Mouse (Mus musculus) colon, adult 2 months (tissue): Measurements from ENCODE around the gene Gm20441. TPM values are rescaled to one million over a fixed set of nuclear protein-coding genes. Genes with fewer than 3 reads are reported as not detected.

Experiments used
- polyA plus RNA-seq: library from polyadenylated mRNA; depleted of rRNA; stranded (reverse); fragments of >200 nt; gene quantifications from 2 replicates; pipeline ENCODE4 v1.2.3, GENCODE M21; 2012; rRNA removed

Gene Gm20441
- polyA plus RNA-seq = 0.49 TPM in 1 of 2 replicates, not detected in the other

DNA sequence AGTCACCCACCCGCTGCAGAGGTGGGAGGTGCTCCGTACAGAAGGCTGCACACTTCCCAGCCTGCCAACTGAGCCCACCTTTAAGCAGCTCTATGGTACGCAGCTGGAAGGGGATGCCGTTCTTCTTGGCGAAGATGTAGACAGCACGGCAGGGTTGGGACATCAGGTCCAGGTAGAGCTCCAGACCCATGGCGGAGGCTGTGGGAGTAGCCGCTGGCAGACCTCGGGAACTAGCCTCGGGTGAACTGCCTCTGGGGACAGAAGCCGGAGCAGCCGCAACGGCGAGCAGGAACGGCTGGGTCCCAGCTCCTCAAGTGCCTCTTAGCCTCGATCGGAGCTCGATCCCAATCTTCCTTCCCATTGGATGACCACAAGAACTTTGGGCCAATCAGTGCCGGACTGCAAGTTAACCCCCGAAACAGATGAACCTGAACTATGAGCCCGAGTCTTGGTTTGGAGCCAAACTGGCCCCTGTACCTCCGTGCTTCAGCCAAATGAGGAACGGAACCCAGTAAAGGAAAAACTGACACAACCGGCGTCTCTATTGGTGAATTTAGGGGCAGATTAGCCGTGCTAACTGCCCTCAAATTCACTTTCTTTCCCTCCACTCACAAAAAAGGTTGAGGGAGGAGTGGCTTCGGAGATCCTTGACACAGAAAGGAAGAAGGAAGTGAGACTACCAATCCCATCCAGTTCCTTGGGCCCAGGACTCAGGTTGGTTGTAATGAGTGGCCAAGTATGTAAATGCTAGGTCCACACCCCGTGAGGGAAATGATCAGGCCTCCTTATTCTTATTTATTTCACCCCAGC lies at the start of gene Gm20441, which contains the start of gene Gstt3:
Gene Gm20441 (minus strand): TSS at position 186 of the 810 bp plus-strand sequence.
Gene Gstt3 (minus strand): TSS at position 646 of the 810 bp plus-strand sequence.

GRCm38 (mm10) chr10:75822443-75822842 lies 41.7 kb upstream of the Gm20441 start, which contains the start of gene Gstt4:
Gene Gstt4 (minus strand): TSS chr10:75822543.

GRCm38 (mm10) chr10:75798176-75798696 lies 17.5 kb upstream of the Gm20441 start, which contains the start of gene Gstt1:
Gene Gstt1 (minus strand): TSS chr10:75798584.

GRCm38 (mm10) chr10:75772795-75773664 lies 7.7 kb downstream of the Gm20441 start, which contains the start of gene Ddt:
Gene Ddt (minus strand): TSS chr10:75773414.

DNA sequence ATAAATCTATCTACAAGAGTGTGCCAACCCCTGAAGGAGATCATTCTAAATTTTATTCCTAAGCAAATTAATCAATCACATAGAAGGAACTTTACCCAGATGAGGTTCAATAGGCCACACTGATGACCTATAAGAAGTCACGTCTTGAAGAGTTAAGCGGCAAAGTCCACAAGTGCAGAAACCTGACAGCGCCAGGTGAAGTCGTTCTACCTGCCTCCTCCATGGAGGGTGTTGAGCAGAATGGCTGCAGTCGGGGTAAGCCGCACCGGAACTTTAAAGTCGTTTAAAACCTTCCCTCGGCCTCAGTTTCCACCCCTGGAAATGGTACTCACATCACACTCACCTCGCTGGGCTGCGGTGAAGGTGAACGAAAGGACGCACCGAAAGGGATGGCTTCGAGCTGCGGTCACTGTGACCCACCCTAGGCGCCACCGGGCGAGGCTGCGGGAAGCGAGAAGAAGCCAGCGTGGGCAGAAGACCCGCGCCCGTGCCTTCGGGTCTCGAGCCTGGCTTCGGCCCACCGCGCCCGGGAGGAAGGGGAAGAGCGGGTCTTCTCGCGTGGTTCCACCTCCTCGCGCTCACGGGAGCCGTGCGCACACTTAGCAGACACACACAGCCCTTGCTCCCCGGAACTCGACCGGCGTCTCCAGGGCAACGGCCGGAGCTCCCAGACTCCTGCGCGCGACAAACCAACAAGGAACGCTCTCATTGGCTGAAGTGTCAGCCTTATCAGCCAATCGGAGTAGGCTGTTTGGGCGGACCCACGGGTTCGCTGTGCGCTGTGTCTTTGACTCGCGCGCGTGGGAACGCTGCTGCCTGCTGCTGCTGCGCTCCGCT lies 16.9 kb downstream of the Gm20441 start, which contains the start of gene Cabin1:
Gene Cabin1 (minus strand): TSS at position 660 of the 837 bp plus-strand sequence.

Other genes with a start within 250 kb of the Gm20441 start
- gene Lrrc75b, start 220.6 kb downstream of the Gm20441 start, polyA plus RNA-seq = 1.2 and 1.4 TPM in 2 replicates
- gene Ggt1, start 219.3 kb downstream of the Gm20441 start, polyA plus RNA-seq = 9.3 and 16.5 TPM in 2 replicates
- gene Ggt5, start 191.6 kb downstream of the Gm20441 start, polyA plus RNA-seq = 35.7 and 37.0 TPM in 2 replicates
- 22.0 and 27.3 TPM in 2 replicates for gene Susd2, start 136.9 kb downstream of the Gm20441 start, polyA plus RNA-seq
- 35.2 and 40.9 TPM in 2 replicates for gene Cabin1, start 16.6 kb downstream of the Gm20441 start, polyA plus RNA-seq
- gene Ddt, start 7.5 kb downstream of the Gm20441 start, polyA plus RNA-seq = 91.9 and 107 TPM in 2 replicates
- gene Gstt3, start 460 bp upstream of the Gm20441 start, polyA plus RNA-seq = 79.4 and 82.9 TPM in 2 replicates
- 91.1 and 94.9 TPM in 2 replicates for gene Gstt1, start 17.6 kb upstream of the Gm20441 start, polyA plus RNA-seq
- 0.13 TPM in 1 of 2 replicates, not detected in the other for gene Gstt4, start 41.6 kb upstream of the Gm20441 start, polyA plus RNA-seq
- gene Gstt2, start 56.5 kb upstream of the Gm20441 start, polyA plus RNA-seq = 202 and 342 TPM in 2 replicates
- 757 and 966 TPM in 2 replicates for gene Mif, start 79.3 kb upstream of the Gm20441 start, polyA plus RNA-seq
- 42.2 and 68.7 TPM in 2 replicates for gene Derl3, start 112.5 kb upstream of the Gm20441 start, polyA plus RNA-seq
- 37.4 and 43.5 TPM in 2 replicates for gene Smarcb1, start 140.7 kb upstream of the Gm20441 start, polyA plus RNA-seq
- 907 and 1,047 TPM in 2 replicates for gene Chchd10, start 152.2 kb upstream of the Gm20441 start, polyA plus RNA-seq
- gene Mmp11, start 155.5 kb upstream of the Gm20441 start, polyA plus RNA-seq = 18.7 and 22.4 TPM in 2 replicates
- gene Gm867, start 159.7 kb upstream of the Gm20441 start, polyA plus RNA-seq = not detected in 2 replicates
- 8.1 and 9.0 TPM in 2 replicates for gene Vpreb3, start 162.1 kb upstream of the Gm20441 start, polyA plus RNA-seq
- gene Gm5134, start 173.6 kb upstream of the Gm20441 start, polyA plus RNA-seq = 0.12 and 0.13 TPM in 2 replicates